Mouse (Mus musculus) olfactory bulb, adult 2 months (tissue): ENCODE data around the gene Obsl1. TPM values are rescaled to one million over a fixed set of nuclear protein-coding genes. Genes with fewer than 3 reads are reported as not detected.

Experiments used
- H3K27ac ChIP-seq: fragments of 200-500 bp; 2 replicates; pipeline ENCODE4 v1.5.1; 2012; ENCODE audit warnings: low read depth, low read length; ENCODE audit not compliant: insufficient read depth
- H3K4me1 ChIP-seq: fragments of 200-500 bp; 2 replicates; pipeline ENCODE4 v1.6.1; 2012; ENCODE audit warnings: low read length; ENCODE audit not compliant: control insufficient read depth, insufficient read depth
- H3K4me3 ChIP-seq: fragments of 200-500 bp; 2 replicates; pipeline ENCODE4 v1.5.1; 2012; ENCODE audit warnings: mild to moderate bottlenecking, low read depth, low read length, moderate library complexity; ENCODE audit not compliant: insufficient read depth
- CTCF ChIP-seq: fragments of 200-500 bp; IDR thresholded peaks from 2 replicates; pipeline ENCODE4 v1.5.1; 2012; ENCODE audit warnings: low read depth, mild to moderate bottlenecking, low read length, moderate library complexity; ENCODE audit not compliant: insufficient read depth
- POLR2A ChIP-seq: fragments of 200-500 bp; IDR thresholded peaks from 2 replicates; pipeline ENCODE4 v1.6.1; 2012; ENCODE audit warnings: mild to moderate bottlenecking, low read depth, low read length, moderate library complexity; ENCODE audit not compliant: insufficient read depth
- WGBS: fragments of 180-500 bp; shearing (Covaris S2); methylation state at CpG from one replicate; pipeline ENCODE4 v1.1.7; 2018; 5-methylcytosine and 5-hydroxymethylcytosine counted together
- polyA plus RNA-seq: library from polyadenylated mRNA; stranded (reverse); fragments of >200 nt; gene quantifications from 2 replicates; pipeline ENCODE4 v1.2.4, GENCODE M21; 2012; ENCODE audit warnings: low replicate concordance; ENCODE audit not compliant: missing spikeins, insufficient read depth, insufficient read length

The Obsl1 gene
- polyA plus RNA-seq, 1 experiment = not detected

DNA sequence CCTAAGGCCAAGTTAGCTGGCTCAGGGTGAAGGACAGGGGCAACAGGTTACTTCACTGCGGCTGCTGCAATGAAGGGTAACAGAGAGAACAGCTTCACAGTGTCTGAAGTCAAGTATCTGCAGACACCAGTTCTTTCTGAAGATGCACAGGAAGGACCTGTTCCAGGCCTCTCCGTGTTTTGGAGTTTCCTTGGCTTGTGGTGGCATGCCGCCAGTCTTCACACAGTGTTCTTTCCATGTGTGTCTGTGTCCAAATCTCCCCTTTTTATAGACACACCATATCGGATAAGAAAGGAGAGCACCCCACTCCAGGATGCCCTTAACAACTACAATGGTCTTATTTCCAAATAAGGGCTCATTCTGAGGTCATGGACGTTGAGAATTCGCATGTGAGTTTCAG is 38.1 kb upstream of the Obsl1 start:
- 86% methylated on average over 6 of the region's 6 CpGs for WGBS
- H3K27ac ChIP-seq = no peak overlapping the region
- H3K4me1 ChIP-seq = peaks cover 35% of the 10 kb centered on the region
- H3K4me3 ChIP-seq = no peak overlapping the region
- TF ChIP-seq CTCF (no peak), POLR2A (no peak)

GRCm38 (mm10) chr1:75541496-75541895 is 35.2 kb upstream of the Obsl1 start:
- no peak for TF ChIP-seq CTCF
- TF ChIP-seq POLR2A = no peak
- Histone ChIP-seq H3K4me1 (peaks cover 9% of the 10 kb centered on the region), H3K27ac (no peak overlapping the region), H3K4me3 (no peak overlapping the region)
- 93% methylated on average over 7 of the region's 7 CpGs for WGBS

- TF ChIP-seq CTCF = no peak
- TF ChIP-seq POLR2A = no peak
- Histone ChIP-seq H3K27ac (no peak overlapping the region), H3K4me3 (no peak overlapping the region), H3K4me1 (no peaks in the 10 kb centered on the region)
- 72% methylated on average over 9 of the region's 9 CpGs for WGBS
These were observed 32.4 kb upstream of the Obsl1 start for GRCm38 (mm10) chr1:75538597-75539190.

DNA sequence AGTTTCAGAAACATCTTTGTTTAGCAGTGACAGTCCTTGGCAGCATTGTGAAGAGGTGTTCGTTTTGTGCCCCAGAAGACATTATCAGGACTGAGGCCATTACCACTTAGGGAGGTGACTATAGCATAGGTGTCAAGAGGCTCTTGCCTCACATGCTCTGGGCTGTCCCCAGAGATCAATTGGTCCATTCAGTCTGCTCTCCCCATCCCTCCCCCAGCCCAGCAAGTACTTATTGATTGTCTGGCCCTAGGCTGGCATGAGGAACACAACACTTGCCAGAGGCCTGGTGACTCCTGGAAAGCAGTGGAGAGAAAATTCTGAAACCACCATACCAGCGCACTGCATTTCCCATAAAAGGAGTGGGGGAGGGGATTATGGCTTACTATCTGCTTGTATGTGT is 31.3 kb upstream of the Obsl1 start:
- WGBS = 79% methylated on average over 2 of the region's 2 CpGs
- Histone ChIP-seq H3K4me1 (no peaks in the 10 kb centered on the region), H3K4me3 (no peak overlapping the region), H3K27ac (no peak overlapping the region)
- TF ChIP-seq POLR2A = no peak
- no peak for TF ChIP-seq CTCF

- no peak overlapping the region for H3K27ac ChIP-seq
- TF ChIP-seq POLR2A (no peak), CTCF (no peak)
- no peaks in the 10 kb centered on the region for H3K4me1 ChIP-seq
- no peak overlapping the region for H3K4me3 ChIP-seq
- WGBS = 86% methylated on average over 19 of the region's 19 CpGs
These were observed 27.3 kb upstream of the Obsl1 start for GRCm38 (mm10) chr1:75533325-75534252.

- Histone ChIP-seq H3K4me1 (no peaks in the 10 kb centered on the region), H3K27ac (no peak overlapping the region), H3K4me3 (no peak overlapping the region)
- 89% methylated on average over 19 of the region's 19 CpGs for WGBS
- TF ChIP-seq CTCF (no peak), POLR2A (no peak)
These were observed 26.3 kb upstream of the Obsl1 start for GRCm38 (mm10) chr1:75532280-75533172.

GRCm38 (mm10) chr1:75530546-75530945 is 24.3 kb upstream of the Obsl1 start:
- no peak overlapping the region for H3K27ac ChIP-seq
- H3K4me3 ChIP-seq = no peak overlapping the region
- no peaks in the 10 kb centered on the region for H3K4me1 ChIP-seq
- TF ChIP-seq POLR2A = no peak
- no peak for TF ChIP-seq CTCF
- WGBS = 64% methylated on average over 4 of the region's 4 CpGs

DNA sequence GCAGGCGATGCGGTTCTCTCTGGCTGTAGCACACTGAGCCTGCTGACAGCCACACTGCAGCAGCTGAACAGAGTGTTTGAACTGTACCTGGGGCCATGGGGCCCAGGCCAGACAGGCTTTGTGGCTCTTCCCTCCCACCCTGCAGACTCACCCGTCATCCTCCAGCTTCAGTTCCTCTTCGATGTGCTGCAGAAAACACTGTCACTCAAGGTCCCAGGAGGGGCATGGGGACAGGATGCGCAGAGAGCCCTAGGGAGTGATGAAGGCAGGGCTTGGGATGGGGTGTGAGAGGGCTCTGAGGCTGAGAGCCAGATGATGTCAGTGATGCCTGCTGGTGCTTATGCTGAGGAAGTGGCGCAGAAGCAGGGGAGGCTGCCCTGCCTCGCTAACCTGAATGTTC is 18.4 kb upstream of the Obsl1 start:
- TF ChIP-seq POLR2A (no peak), CTCF (no peak)
- H3K4me1 ChIP-seq = no peaks in the 10 kb centered on the region
- H3K27ac ChIP-seq = no peak overlapping the region
- no peak overlapping the region for H3K4me3 ChIP-seq
- WGBS = 94% methylated on average over 7 of the region's 7 CpGs
